Mouse (Mus musculus) liver, adult 2 months (tissue): ENCODE data around the gene Fis1.

Experiments
- CTCF ChIP-seq: fragments of 200-500 bp; IDR thresholded peaks from 2 replicates; pipeline ENCODE4 v1.5.1; 2011; ENCODE audit warnings: low read depth, low read length, control low read depth
- POLR2A ChIP-seq: fragments of 200-500 bp; IDR thresholded peaks from 2 replicates; pipeline ENCODE4 v1.6.1; 2011; ENCODE audit warnings: low read length, control low read depth; ENCODE audit not compliant: insufficient read depth; ENCODE audit errors: extremely low read depth

GRCm38 (mm10) chr5:136904621-136905020 is 48.5 kb upstream of the Fis1 start:
- no peak for TF ChIP-seq CTCF
- TF ChIP-seq POLR2A, result no peak
